Mouse (Mus musculus) kidney, embryonic 15.5 days (tissue): Measurements from ENCODE around the gene Efna2. TPM values are rescaled to one million over a fixed set of nuclear protein-coding genes. Genes with fewer than 3 reads are reported as not detected.

Experiments used
- ATAC-seq: fragments of 200-750 bp; cut with Nextera tagmentation; replicated peaks from 2 replicates; pipeline ENCODE4 v1.8.0; 2017; ENCODE audit warnings: moderate TSS enrichment; ENCODE audit not compliant: low FRiP score
- H3K27ac ChIP-seq: fragments of 300-500 bp; sonication (generic); 2 replicates; pipeline ENCODE4 v1.5.1; 2015; ENCODE audit warnings: mild to moderate bottlenecking, inconsistent platforms
- H3K27me3 ChIP-seq: fragments of 300-500 bp; sonication (generic); 2 replicates; pipeline ENCODE4 v1.6.1; 2015; ENCODE audit warnings: inconsistent platforms
- H3K36me3 ChIP-seq: fragments of 300-500 bp; sonication (generic); 2 replicates; pipeline ENCODE4 v1.6.1; 2015; ENCODE audit warnings: inconsistent platforms
- H3K4me1 ChIP-seq: fragments of 300-500 bp; sonication (generic); 2 replicates; pipeline ENCODE4 v1.6.1; 2015; ENCODE audit warnings: inconsistent platforms
- H3K4me2 ChIP-seq: fragments of 300-500 bp; sonication (generic); 2 replicates; pipeline ENCODE4 v1.6.1; 2015; ENCODE audit warnings: moderate library complexity, mild to moderate bottlenecking, inconsistent platforms
- H3K4me3 ChIP-seq: fragments of 300-500 bp; sonication (generic); replicated peaks from 2 replicates; pipeline ENCODE4 v1.5.1; 2015; ENCODE audit warnings: mild to moderate bottlenecking, inconsistent platforms
- H3K9ac ChIP-seq: fragments of 300-500 bp; sonication (generic); 2 replicates; pipeline ENCODE4 v1.6.1; 2015; ENCODE audit warnings: mild to moderate bottlenecking, inconsistent platforms
- H3K9me3 ChIP-seq: fragments of 300-500 bp; sonication (generic); replicated peaks from 2 replicates; pipeline ENCODE4 v1.6.1; 2016; ENCODE audit warnings: inconsistent platforms
- WGBS: fragments of 180-500 bp; shearing (Covaris S2); methylation state at CpG from one replicate; pipeline ENCODE4 v1.1.7; 2015; ENCODE audit warnings: mixed read lengths; 5-methylcytosine and 5-hydroxymethylcytosine counted together
- polyA plus RNA-seq: library from polyadenylated mRNA; unstranded; fragments of >200 nt; fragmentation: Nextera tagmentation; extraction: Ambion mirVana; gene quantifications from 2 replicates; pipeline ENCODE4 v1.2.1, GENCODE M21; 2015

Gene Efna2
- polyA plus RNA-seq, 1 experiment from 2014 or later = 17.0 TPM

DNA sequence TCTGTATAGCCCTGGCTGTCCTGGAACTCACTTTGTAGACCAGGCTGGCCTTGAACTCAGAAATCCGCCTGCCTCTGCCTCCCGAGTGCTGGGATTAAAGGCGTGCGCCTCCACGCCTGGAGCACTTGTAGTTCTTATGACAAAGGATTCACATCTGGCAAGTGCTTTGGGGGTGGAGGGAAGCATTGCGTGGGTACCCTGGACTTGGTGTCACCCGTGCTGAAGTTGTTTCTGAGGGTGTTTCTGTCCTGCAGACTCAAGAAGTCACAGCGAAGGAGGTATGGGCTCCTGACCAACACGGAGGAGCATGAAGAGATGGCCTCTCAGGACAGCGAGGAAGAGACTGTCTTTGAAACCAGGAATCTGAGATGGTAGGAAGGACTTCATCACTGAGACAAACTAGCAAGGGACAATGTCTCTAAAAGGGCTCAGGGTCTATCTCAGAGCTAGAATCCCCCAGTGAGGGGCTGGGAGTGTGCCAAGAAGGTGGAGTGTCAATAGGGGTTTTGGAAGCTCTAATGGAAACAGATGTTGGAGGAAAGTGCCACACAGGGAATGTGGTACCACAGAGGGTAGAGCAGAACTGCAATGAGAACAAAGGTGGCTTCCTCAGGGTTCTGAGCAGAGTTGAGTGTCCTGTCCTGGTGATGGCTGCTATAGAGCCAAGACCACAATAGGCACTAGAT lies 5.2 kb upstream of the Efna2 start:
- Histone ChIP-seq H3K9ac (no peak overlapping the region), H3K9me3 (no peaks in the 10 kb centered on the region), H3K27ac (no peak overlapping the region), H3K36me3 (peaks cover 37% of the 10 kb centered on the region), H3K4me2 (no peak overlapping the region), H3K4me3 (no peak overlapping the region), H3K27me3 (no peaks in the 10 kb centered on the region), H3K4me1 (peaks cover 51% of the 10 kb centered on the region)
- no peak for ATAC-seq
- 85% methylated on average over 10 of the region's 10 CpGs for WGBS

DNA sequence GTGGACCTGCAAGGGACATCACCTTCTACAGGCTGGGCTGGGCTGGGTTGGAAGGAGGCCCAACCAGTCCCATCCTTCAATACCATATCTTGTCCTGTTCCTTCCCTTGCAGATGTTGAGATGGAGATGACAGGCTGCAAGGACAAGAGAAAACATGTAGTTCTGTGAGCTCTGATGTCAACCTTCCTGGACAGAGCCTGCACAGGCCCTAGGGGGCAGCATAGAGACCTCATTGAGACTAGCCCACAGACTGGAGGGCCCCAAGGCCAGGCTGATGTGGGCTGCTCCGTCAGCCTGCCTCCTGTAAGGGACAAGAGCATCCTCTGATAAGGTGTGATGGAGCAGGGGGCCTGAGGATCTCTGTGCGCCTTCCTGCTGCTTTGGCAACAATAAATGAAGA lies 4.6 kb upstream of the Efna2 start:
- WGBS = 46% methylated on average over 2 of the region's 2 CpGs
- no peaks in the 10 kb centered on the region for H3K9me3 ChIP-seq
- H3K4me1 ChIP-seq = peaks cover 47% of the 10 kb centered on the region
- 0 out of 2 replicates have a peak overlapping the region, but pooled peaks have one; percentile 17 for H3K9ac ChIP-seq
- H3K4me2 ChIP-seq = no peak overlapping the region
- ATAC-seq = no peak
- no peak overlapping the region for H3K4me3 ChIP-seq
- H3K27ac ChIP-seq = no peak overlapping the region
- H3K36me3 ChIP-seq = peaks cover 35% of the 10 kb centered on the region
- H3K27me3 ChIP-seq = no peaks in the 10 kb centered on the region

DNA sequence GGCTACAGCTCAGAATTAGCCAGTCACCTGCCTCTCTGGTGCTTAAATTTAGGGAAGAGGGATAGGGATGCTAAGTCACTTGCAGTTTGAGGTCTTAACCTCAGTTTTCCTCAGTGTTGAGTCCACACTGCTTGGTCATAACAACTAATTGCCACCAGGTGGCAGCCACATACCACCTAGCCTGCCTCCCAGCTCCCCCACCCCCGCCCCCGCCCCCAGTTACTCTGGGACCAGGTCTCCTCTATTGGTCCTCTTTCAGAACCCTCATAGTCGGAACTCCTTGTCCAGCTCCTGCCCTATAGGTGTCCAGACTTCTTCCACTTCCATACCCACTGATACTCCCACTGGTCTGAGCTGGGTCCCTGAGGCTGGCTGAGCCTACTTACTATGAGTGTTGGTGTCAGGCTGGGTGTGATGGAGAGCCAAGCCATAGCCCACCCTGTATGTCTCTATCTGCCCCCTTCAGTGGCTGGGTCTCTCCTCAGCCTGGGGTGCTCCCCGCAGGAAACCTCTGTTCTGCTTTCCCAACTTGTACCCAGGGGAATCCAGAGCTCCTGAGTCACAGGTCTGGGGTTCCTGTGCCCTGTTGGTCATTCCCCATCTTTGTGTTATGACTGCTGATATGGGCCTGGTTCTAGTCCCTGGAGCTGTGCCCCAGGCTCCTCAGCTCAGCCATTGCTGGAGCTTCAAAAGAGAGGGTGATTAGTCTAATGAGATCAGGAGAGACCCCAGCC lies 3.6 kb upstream of the Efna2 start:
- Histone ChIP-seq H3K4me3 (no peak overlapping the region), H3K27ac (no peak overlapping the region), H3K9ac (no peak overlapping the region), H3K36me3 (peaks cover 25% of the 10 kb centered on the region), H3K9me3 (no peaks in the 10 kb centered on the region), H3K27me3 (no peaks in the 10 kb centered on the region), H3K4me1 (peaks cover 47% of the 10 kb centered on the region), H3K4me2 (no peak overlapping the region)
- 23% methylated on average over 4 of the region's 4 CpGs for WGBS
- 0 out of 2 replicates have a peak, but pooled peaks have one; percentile 7 for ATAC-seq

DNA sequence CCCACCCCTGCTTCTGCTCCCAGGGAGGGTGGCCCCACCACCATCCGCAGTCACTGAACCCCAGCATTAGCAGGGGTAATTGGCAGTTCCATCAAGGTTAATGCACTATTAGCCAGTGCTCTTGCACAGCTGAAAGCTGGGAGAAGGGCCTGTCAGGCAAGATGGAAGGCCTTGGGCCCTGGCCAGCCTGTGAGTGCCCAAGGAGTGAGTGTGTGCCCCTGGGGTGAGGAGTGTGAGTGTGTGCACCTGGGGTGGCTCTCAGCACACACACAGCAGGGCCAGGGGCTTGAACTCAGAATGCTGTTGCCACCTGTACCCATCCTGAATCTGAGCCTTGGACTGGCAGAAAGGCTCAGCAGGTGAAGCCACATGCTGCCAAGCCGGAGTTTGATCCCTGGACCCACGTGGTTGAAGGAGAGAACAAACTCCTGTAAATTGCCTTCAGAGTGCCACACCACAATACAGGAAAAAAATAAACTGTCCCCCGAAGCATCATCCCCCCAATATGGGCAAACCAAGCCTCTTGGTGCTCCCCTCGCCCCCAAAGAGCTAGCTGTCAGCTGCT lies 2.9 kb upstream of the Efna2 start:
- ATAC-seq = no peak
- no peak overlapping the region for H3K27ac ChIP-seq
- H3K4me3 ChIP-seq = no peak overlapping the region
- H3K9me3 ChIP-seq = no peaks in the 10 kb centered on the region
- 81% methylated on average over 5 of the region's 5 CpGs for WGBS
- no peaks in the 10 kb centered on the region for H3K27me3 ChIP-seq
- H3K4me1 ChIP-seq = peaks cover 48% of the 10 kb centered on the region
- H3K36me3 ChIP-seq = peaks cover 19% of the 10 kb centered on the region
- no peak overlapping the region for H3K9ac ChIP-seq
- H3K4me2 ChIP-seq = no peak overlapping the region

DNA sequence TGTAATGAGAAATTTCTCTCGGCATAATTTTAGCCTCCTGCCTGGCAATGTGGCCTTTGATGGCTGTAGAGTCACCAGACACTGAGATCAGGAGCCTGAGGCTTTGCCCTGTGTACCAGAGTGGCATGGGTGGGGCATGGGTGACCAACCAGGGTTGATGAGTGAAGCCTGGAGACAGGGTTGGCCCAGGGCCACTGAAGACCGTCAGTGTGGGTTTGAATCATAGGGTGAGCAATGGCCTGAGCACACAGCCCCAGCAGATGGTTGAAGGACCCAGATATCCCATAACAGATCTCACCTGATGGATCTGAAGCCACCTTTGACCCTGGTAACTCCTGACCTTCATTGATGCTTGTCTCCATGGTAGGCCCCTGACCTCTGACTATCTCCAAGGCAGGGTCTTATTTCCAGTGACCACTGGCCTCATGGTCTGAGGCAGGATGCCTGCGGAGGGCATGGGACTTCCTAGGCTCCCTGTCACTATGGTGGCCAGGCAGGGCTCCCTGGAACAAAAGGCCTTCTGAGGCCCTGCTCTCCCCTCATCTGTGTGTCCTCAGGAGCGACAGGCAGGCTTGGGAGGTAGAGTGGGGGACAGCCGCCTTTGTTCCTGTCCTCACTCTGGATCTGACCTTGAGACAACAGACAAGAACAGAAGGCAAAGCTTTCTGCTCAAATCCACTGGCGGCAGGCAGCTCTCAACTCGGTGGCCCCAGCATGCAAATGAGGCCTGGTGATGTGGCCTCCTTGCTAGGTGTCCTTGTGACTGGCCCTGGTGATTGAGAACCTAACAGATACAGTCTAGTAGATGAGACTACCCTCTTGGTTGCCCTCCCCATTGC lies 1.6 kb upstream of the Efna2 start:
- Histone ChIP-seq H3K36me3 (peaks cover 7% of the 10 kb centered on the region; the same call in 1 of the 2 replicates), H3K27ac (no peak overlapping the region), H3K4me1 (peaks cover 35% of the 10 kb centered on the region), H3K4me3 (no peak overlapping the region), H3K27me3 (no peaks in the 10 kb centered on the region), H3K9me3 (no peaks in the 10 kb centered on the region), H3K4me2 (no peak overlapping the region), H3K9ac (no peak overlapping the region)
- WGBS = 74% methylated on average over 7 of the region's 7 CpGs
- no peak for ATAC-seq

DNA sequence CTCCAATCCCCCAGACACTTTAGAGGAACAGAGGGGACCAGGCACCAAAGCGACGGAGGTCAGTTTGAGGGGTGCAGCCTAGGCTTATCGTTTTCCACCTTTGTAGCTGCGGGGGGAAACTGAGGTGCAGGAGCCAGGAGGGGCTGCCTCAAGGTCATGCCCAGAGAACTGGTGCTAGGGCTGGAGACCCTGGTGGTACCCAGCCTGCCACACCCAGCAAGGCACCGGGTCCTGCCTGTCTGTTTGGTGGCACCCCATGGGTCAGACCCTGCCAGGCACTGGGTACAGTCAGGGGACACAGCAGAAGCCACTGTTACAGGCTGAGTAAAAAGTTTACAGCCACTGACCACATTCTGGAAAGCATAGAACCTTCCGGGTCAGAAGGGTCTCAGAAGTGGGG lies 1.0 kb downstream of the Efna2 start:
- no peak for ATAC-seq
- 41% methylated on average over 6 of the region's 6 CpGs for WGBS
- Histone ChIP-seq H3K36me3 (no peaks in the 10 kb centered on the region), H3K27ac (no peak overlapping the region), H3K4me3 (peak overlapping the region; percentile 78), H3K4me2 (peak overlapping the region; percentile 78), H3K9me3 (no peaks in the 10 kb centered on the region), H3K4me1 (peaks cover 28% of the 10 kb centered on the region), H3K27me3 (no peaks in the 10 kb centered on the region), H3K9ac (peak overlapping the region; percentile 81)

DNA sequence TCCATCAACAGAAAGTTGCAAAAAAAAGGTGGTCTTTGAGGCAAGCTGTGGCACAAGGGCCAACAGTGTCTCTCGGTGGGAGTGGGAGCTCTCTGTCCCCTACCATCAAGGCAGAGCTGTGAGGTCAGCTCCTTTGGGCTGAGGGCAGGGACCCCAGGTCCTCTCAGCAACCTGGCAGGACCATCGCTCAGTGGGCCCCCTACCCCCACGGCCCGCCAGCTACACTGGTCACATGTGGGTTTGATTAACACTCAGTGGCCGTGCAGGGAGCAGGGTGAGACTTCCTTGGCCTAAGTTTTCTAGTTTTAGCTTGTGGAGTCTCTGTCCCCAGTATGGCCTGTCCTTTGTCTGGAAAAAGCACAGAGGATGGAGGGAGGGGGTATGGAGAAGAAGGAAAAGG lies 1.5 kb downstream of the Efna2 start:
- H3K36me3 ChIP-seq = no peaks in the 10 kb centered on the region
- H3K9ac ChIP-seq = 0 out of 2 replicates have a peak overlapping the region, but pooled peaks have one; percentile 81
- H3K4me3 ChIP-seq = peak overlapping the region; percentile 78
- H3K4me1 ChIP-seq = peaks cover 25% of the 10 kb centered on the region
- no peak for ATAC-seq
- H3K27me3 ChIP-seq = no peaks in the 10 kb centered on the region
- H3K4me2 ChIP-seq = peak overlapping the region; percentile 78
- H3K9me3 ChIP-seq = no peaks in the 10 kb centered on the region
- H3K27ac ChIP-seq = no peak overlapping the region
- 45% methylated on average over 5 of the region's 5 CpGs for WGBS

DNA sequence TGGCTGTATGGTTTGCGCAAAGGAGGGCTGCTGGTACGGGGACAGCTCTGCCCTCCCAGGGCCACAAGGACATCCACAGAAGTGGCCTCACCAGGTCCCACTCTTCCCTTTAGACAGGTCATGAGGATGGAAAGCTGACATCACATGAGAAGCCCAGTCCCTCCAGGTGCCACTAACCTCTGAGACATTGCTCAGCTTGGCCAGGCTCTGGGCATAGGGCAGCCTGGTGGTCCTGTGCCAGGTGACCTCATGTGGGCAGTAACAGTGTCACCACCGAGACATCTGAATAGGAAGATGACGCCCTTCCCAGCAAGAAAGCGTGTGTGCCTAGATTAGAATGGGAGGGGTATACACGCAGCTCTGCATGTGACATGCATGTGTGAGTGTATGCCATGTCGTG lies 3.3 kb downstream of the Efna2 start:
- Histone ChIP-seq H3K9ac (no peak overlapping the region), H3K36me3 (peaks cover 9% of the 10 kb centered on the region; the same call in 1 of the 2 replicates), H3K4me3 (no peak overlapping the region), H3K4me1 (peaks cover 26% of the 10 kb centered on the region), H3K4me2 (no peak overlapping the region), H3K27ac (no peak overlapping the region), H3K27me3 (peaks cover 8% of the 10 kb centered on the region), H3K9me3 (no peaks in the 10 kb centered on the region)
- WGBS = 94% methylated on average over 7 of the region's 7 CpGs
- no peak for ATAC-seq

DNA sequence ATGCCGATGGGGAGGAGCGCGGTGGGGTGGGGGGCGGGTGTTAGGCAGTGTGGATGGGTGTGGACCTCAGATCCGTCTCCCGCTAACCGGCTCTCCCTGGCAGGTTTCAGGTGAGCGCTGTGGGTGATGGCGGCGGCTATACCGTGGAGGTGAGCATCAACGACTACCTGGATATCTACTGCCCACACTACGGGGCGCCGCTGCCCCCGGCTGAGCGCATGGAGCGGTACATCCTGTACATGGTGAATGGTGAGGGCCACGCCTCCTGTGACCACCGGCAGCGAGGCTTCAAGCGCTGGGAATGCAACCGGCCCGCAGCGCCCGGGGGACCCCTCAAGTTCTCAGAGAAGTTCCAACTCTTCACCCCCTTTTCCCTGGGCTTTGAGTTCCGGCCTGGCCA lies 7.4 kb downstream of the Efna2 start:
- no peak for ATAC-seq
- Histone ChIP-seq H3K4me2 (no peak overlapping the region), H3K4me1 (peaks cover 19% of the 10 kb centered on the region), H3K27me3 (peaks cover 42% of the 10 kb centered on the region), H3K27ac (no peak overlapping the region), H3K36me3 (peaks cover 25% of the 10 kb centered on the region; the same call in 1 of the 2 replicates), H3K9me3 (no peaks in the 10 kb centered on the region), H3K9ac (no peak overlapping the region), H3K4me3 (no peak overlapping the region)
- WGBS = 38% methylated on average over 27 of the region's 27 CpGs

DNA sequence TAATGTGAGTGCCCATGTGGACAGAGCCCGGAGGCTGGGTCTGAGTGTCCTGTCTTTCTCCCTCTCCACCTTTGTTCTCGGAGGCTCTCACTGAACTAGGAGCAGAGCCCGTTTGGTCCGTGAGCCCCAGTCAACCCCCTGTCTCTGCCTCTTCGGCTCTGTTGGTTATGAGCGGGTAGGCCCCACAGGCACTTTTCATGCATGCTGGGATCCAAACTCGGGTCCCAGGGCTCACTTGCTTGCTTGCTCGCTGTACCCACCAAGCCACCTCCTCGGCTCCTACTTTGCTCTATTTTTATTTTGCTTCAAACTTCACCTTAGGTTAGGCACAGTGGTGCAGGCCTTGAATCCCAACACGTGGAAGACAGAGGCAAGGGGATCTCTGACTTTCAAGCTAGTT lies 8.5 kb downstream of the Efna2 start:
- ATAC-seq = no peak
- H3K9ac ChIP-seq = no peak overlapping the region
- 91% methylated on average over 10 of the region's 10 CpGs for WGBS
- peaks cover 53% of the 10 kb centered on the region for H3K27me3 ChIP-seq
- peaks cover 19% of the 10 kb centered on the region for H3K4me1 ChIP-seq
- H3K9me3 ChIP-seq = no peaks in the 10 kb centered on the region
- no peak overlapping the region for H3K4me3 ChIP-seq
- no peak overlapping the region for H3K27ac ChIP-seq
- peaks cover 25% of the 10 kb centered on the region; the same call in 1 of the 2 replicates for H3K36me3 ChIP-seq
- H3K4me2 ChIP-seq = no peak overlapping the region

DNA sequence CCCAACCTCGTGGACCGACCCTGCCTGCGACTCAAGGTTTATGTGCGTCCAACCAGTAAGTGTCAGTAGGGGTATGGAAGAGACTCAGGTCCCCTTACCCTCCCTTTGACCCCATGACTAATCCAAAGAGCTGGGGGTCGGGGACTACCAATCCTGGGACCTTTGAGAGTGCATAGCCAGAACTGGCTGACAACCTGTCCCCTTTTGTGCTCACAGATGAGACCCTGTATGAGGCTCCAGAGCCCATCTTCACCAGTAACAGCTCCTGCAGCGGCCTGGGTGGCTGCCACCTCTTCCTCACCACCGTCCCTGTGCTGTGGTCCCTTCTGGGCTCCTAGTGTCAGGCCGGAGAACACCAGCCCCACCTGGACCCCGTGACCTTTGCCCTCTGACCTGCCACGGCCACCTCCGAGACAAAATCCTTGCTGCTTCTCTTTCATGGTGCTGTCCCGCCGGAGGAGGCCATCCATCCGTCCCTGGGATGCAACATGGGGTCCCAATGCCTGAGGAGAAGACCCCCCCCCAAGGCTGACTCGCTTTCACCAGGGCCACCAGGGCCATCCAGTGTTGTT lies 9.3 kb downstream of the Efna2 start:
- no peak for ATAC-seq
- Histone ChIP-seq H3K27me3 (peaks cover 59% of the 10 kb centered on the region), H3K9ac (no peak overlapping the region), H3K27ac (no peak overlapping the region), H3K4me1 (peaks cover 22% of the 10 kb centered on the region), H3K4me3 (no peak overlapping the region), H3K4me2 (no peak overlapping the region), H3K9me3 (no peaks in the 10 kb centered on the region), H3K36me3 (peaks cover 25% of the 10 kb centered on the region; the same call in 1 of the 2 replicates)
- 76% methylated on average over 15 of the region's 15 CpGs for whole genome bisulfite sequencing
